Mouse (Mus musculus): ENCODE results near the gene Kpnb1. TPM values are rescaled to one million over a fixed set of nuclear protein-coding genes. Genes with fewer than 3 reads are reported as not detected.
"Not testable (repeated sequence)": the region's sequence is repeated elsewhere in the genome, so short reads cannot be mapped to it uniquely, and the experiment has no call there.

The Kpnb1 gene
- total RNA-seq (2021), result 123 and 138 TPM in 2 replicates
- long read RNA-seq, experiment 1, full-length matches to known transcripts, result 16 of 82 reads
- long read RNA-seq, experiment 1, partial matches to known transcripts, result 8 of 82 reads
- long read RNA-seq, experiment 1, other reads (novel, unspliced or antisense), result 58 of 82 reads
- long read RNA-seq, experiment 2, full-length matches to known transcripts, result 22 of 106 reads
- long read RNA-seq, experiment 2, partial matches to known transcripts, result 14 of 106 reads
- long read RNA-seq, experiment 2, other reads (novel, unspliced or antisense), result 70 of 106 reads

DNA sequence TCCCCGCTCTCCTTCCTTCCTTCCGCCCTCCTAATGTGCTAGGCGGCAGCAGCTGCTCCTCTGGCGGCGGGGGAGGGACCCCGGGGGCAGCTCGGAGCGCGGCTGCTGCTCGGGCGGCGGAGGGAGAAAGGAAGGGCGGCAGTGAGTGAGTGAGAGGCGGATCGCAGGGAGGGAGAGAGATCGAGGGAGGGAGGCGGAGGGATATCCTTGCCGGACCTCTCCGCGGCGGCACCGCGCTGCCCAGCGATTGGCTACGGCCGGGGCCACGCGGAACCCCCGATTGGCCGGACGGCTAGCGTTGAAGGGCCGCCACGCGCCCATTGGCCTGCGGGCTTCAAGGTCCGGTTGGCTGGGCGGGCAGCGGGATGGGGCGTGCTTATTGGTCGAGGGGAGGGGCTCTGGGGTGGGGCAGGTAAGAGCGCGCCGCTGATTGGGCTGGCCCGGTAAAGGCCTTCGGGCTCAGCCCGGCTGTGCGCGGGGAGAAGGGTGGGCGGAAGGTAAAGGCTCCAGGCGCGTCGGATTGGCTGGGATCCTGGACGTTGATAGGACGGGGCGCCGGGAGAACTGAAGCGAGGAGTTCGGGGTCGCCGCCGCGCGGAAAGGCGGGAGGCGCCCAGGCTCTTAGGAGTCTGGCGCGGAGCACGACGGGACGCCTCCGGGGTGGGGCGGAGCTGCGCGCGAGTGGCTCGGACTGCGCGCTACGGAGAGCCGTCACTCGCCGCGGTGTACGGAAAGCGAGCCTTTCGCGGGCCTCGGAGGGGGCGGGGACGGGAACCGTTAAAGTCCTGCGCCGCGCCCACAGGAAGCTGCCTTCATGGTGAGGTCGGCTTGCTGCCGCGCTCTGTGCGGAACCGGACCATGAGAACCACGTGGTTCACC is at the start of gene Kpnb1:
Gene Kpnb1 (minus strand): TSS at position 118 of the 879 bp plus-strand sequence.
- peak; percentile 99 for DNase-seq

DNA sequence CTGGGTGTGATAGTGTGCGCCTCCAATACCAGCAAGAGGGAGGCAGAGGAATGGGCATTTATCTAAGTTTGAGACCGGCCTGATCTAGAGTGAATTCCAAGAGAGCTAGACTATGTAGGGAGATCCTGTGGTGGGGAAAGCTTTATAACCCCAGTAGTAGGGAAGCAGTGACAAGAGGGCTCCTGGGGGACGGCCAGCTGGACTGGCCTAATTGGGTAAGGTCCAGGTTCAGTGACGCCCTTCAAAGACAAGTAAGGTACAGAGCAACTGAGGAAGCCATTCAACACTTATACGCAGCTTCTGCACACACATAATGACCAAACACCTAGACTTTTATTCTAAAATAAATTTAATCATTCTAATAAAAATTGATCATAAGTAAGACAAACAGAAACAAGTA is 44.8 kb upstream of the Kpnb1 start:
- no peak for DNase-seq

DNA sequence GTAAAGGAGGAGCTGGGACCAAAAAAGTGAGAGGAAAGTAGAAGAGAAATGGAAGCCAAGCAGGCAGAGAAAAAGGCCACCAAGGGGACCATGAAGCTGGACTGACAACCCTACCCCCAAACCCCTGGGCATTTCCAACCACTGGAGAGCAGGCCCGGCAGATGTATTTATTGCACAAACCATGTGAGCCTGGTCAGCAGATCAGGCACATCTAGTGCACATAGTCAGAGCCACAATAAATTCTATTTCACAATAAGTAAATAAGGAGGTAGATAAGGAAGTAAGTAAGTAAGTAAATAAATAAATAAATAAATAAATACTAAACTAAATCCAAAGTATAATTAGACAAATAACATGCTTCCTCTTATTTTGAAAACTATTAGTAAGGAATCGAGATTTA is 41.7 kb upstream of the Kpnb1 start:
- no peak for DNase-seq

DNA sequence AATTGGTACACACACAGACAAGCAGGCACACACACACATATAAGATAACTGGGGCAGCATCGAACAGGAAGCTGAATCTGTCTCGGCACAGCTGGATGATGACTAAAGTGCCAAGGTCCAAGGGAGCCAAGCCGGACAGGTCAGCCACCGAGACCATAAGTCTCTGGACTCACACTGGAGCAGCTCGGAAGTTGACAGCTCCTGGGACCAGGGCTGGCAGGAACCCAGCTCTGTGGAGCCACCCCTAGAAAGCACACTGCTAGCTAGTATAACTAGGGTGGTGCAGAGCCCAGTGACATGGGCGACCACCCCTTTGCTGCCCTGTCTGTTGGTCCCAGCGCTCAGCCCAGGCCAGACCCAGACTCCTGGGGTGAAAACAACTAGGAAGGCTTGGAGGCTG is 41.3 kb upstream of the Kpnb1 start:
- peak; percentile 42 for DNase-seq

DNA sequence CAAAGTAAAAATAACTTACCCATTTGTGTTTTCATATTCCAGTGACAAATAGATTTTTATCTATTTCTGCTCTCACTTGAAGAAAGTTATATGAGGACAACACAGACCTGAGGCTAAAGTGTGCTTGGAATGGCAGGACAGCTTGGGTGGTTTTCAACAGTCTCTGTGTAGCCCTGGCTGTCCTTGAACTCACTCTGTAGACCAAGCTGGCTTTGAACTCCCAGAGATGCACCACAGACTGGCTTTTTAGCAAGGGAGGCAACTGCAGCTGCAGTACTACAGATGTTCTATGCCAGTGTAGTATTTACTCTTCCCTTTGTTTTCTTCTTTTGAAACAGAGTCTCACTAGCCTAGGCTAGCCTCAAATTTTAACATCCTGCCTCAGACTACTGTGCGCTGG is 38.5 kb upstream of the Kpnb1 start:
- no peak for DNase-seq

DNA sequence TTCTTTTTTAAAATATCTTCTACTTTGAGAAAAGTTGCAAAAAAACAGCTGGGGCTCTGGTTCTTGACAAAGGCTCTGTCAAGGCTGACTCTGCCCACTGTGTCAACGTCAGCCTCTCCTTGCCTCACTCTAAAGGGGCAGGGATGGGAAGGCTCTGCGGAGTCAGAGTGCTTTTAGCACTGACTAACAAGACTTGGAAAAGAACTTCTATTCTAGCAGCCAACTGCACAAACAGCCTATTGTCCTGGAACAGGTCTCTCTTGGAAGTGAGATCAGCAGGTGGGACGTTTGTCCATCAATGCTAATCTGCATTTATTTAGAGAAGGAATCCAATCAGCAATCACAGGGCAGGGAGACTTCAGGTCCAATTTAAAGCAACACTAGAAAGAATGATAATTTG is 35.8 kb upstream of the Kpnb1 start:
- peak; percentile 33 for DNase-seq

DNA sequence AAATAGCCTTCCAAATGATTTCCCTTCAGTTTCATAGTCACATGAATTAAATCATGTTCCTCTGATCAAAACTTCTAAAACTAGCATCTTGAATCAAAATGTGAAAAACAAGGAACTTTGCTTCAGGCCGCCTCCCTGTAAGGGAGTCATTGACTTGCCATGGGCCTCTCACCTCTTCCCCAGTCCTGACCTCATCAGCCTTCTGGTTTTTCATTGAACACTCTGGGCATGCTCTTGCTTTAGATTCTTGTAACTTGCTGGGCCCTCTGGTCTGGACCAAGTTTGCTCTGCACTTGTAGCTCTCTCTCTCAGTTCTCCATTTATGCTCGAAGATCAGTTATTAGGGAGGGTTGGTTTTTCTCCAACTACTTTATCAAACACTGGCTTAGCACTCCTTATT is 33.9 kb upstream of the Kpnb1 start:
- DNase-seq, result no peak

DNA sequence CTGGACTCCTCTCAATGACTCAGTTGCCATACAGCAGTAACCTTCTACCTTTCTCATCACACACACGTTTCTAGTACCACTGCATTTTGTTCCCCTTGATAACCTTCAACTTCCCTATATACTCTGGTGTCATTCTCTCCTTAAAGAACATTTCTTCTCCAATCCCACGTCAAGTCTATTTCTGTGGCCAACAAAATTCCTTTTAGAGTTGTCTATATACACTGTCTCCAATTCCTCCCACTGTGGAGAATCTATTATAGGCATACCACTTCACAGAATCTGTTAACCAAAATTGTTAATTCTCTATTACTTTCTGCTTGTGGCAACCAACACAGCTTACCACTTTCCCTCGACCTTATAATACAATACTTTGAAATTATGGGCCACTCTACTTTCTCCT is 32.5 kb upstream of the Kpnb1 start:
- no peak for DNase-seq

DNA sequence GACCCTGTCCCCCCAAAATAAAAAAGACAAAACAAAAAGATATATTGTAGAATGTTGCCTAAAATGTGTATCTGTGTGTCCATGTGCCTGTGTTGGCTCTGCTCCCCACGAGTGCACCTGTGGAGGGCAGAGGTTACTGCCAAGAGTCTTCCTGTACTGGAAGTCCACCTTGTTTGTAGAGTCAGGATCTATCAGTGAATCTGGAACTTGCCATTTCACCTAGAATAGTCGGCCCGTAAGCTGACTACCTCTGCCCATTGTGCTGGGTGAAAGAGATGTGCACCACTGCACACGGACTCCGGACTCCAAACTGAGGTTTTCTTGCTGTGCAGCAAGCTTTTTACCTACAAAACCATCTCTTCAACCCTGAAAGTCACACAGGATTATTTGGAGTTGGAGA is 26.7 kb upstream of the Kpnb1 start:
- no peak for DNase-seq

DNA sequence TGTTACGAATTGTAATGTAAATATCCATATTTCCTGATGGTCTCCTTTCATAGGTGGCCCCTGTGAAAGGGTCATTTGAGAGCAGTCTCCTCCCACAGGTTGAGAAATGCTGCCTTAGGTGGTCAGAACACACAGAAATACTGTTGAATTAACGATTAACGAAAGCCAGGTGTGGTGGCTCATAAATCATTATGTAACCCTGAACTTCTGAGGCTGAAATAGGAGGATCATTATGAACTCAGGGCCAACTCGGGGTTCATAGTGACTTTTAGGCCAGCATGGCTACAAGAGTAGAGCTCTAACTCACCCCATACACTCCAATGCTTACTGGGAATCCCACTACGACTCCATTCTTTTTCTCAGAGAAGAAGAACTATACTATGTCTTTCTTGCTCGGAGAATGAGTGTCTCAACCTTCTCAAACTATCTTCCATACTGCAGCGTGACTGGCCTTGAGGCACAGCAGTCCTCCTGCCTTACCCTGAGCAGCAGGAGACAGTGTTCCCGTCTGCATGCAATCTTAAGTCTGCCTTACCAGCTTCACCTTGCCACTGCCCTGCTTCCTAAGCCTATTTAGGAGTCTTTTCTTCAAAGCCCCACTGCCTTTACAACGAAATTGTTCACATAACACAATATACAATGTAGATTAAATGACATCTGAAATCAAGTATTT is 23.2 kb upstream of the Kpnb1 start:
- no peak for DNase-seq

DNA sequence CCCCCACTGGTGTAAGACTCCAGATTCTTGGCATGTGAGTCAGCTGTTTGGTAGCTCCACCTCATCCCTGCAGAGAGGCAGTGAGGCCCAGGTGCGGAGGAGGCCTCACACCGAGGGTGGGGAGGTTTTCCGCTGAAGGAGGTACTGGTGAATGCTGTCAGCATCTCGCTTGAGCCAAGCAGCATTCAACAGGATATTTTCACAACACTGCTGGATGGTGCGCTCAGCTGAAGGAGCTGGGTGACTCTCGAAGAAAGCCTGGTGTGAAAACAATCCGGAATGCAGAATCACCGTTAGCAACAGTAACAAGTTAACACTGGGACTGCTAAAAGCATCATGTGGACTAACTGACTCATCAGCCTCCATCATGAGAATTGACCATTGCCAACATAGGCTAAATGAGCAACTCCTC is 19.3 kb upstream of the Kpnb1 start:
- no peak for DNase-seq

DNA sequence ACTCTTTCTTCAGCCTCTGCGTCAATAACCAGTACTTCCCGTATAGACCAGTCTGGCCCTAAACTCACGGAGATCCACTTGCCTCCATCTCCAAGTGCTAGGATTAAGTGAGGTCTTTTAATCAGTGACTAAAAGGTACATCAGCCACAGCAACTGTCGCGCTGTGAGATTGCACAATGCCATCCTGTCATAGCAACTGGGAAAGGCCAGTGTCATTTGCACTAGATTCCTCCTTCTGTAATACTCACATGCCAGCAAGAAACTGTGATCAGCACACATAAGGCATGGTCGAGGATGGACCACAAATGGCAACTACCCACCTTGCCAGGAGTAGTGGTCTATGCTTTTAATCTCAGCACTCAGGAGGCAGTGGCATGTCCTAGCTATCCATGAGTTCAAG is 11.8 kb upstream of the Kpnb1 start:
- DNase-seq, result peak; percentile 43

DNA sequence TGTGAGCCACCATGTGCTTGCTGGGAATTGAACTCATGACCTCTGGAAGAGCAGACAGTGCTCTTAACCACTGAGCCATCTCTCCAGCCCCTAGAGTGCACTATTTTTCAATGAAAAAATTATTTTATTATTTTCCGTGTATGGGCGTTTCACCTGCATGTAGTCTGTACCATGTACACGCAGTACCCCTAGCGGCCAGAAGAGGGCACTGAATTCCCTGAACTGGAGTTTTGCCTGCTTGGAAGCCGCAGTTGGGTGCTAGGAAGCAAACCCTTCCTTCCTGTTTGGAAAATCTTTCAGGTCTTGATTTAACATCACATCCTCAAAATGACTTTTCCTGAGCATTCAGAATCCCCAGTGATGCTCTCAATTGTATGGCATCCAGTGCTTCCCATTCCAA is 10.9 kb upstream of the Kpnb1 start:
- peak; percentile 66 for DNase-seq

DNA sequence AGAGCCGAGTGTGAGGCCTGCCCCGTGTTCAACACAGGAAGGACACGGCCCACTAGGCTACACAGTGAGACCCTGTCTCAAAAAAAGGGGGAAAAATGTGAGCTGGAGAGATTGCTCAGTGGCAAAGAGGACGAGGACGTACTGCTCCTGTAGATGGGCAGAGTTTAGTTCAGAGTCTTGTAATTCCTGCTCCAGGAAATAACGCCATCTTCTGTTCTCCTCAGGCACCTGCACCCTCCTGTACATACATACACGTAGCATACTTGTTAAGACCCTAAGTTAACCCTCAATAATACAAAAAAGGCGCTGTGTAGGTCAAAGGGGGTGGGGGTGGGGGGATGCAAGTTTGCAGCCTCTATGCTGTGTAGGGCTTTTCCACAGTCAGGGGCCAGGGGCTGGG is 9.3 kb upstream of the Kpnb1 start:
- no peak for DNase-seq

DNA sequence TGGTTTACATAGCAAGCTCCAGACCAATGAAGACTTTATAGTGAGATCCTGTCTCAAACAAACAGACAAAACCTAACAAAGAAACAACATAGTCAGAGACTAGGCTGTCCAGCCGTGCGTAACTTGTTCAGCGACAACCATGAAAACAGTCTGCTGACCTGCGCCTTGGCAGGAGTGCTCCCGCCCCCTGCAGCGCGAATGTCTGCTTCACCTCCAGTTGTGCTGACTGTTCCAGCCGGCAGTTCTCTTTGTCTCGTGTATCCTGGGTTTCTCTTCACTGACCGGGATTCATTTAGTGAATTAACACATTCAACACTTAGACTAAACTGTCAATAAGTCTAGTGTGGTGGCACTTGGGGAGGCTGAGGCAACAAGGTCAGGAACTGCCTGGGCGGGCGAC is 8.9 kb upstream of the Kpnb1 start:
- no peak for DNase-seq

DNA sequence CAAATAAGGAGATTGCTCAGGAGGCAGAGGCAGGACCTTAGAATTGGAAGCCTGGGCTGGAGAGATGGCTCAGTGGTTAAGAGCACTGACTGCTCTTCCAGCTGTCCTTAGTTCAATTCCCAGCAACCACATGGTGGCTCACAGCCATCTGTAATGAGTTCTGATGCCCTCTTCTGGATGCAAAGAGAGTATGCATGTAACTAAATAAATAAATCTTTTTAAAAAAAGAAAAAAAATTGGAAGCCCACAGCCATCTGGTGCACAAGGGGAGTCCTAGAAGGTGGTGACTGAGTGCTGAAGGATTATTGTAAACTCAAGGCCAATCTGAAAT is 4.9 kb upstream of the Kpnb1 start:
- DNase-seq, result no peak

DNA sequence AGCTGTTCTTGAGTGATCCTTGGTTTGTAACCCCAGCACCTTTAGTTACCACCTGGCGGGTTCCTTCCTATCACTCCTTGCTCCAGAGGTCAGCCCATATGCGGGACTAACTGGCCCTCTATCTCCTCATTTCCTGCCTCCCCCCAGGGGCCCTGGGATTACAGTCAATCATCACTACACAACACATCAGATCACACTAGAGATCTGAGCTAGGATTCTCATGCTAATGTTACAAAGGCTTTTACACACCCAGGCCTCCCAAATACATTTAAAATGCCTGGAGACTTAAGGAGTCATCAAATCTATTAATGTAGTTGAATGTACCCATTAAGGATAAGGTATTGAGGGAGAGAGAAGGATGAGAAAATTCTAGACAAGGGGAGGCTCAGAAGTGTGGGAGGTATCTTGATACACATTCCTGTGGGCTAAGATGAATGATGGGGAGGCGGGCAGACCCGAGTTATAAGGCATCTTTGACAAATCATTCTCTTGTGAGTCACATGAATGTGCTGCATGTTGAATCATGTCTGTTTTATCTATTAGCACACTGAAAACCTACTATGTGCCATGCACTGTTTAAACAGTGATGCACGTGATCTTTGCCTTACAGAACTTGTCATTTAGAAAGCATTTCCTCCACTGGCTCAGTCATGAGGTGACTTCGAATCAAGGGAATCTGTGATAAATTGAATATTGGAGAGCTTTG is 4.4 kb upstream of the Kpnb1 start:
- no peak for DNase-seq

DNA sequence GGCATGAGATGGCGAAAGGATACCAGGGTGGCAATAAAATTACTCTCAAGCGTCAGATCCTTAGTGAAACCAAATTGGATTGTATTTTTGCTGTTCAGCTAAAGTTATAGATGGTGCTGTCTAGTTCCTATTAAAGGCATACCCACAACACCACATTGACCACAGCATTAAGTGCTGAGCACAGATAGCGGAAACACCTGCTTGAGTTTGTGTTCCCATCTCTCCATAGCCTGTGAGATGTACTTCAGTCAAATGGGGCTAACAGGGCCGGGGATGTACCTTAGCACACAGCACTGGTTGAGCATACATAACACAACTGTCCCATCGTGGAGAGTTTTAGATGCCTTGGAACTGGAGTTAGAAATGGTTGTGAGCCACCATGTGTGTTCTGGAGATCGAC is 3.3 kb upstream of the Kpnb1 start:
- no peak for DNase-seq

DNA sequence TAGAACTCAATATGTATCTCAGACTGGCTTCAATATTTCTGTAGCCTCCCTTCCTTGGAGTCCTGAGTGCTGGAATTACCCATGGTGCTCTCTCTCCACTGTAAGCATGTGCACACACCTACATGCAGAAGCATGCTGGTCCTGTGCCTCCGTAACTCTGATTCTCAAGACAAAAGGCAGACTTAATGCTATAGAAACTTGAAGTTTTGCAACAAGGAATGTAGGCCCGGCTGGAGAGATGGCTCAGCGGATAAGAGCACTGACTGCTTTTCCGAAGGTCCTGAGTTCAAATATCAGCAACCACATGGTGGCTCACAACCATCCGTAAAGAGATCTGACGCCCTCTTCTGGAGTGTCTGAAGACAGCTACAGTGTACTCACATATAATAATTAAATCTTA is 2.0 kb upstream of the Kpnb1 start:
- not testable (repeated sequence) for DNase-seq

DNA sequence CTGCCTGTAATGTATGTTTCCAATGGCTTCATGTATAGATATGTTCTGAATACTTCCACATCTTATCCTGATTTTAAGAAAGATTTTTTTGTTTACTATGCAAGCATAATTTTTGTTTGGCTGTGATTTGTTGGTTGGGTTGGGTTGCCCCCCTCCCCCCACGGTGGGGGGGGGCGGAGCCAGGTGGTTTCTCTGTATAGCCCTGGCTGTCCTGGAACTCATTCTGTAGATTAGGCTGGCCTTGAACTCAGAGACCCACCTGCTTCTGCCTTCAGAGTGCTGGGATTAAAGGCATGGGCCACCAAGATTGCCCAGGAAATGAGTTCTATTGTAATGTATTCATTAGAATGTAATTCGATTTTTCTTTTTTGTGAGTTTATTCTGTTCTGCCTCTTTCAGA is 1.6 kb upstream of the Kpnb1 start:
- DNase-seq, result no peak

DNA sequence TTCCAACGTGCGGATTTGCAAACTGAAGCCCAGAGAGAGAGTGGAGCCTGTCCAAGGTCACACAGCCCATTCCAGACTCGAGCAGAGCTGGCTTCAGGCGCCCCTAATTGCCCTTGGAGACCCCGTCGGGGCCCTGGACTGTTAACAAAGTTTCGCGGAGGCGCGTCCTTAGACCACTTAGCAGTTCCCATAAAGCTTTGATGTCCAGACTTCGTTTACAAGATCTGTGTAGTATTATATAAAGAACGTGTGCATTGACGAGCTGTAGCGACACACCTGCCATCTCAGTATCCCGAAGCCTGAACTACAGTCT is 918 bp upstream of the Kpnb1 start:
- DNase-seq, result no peak

DNA sequence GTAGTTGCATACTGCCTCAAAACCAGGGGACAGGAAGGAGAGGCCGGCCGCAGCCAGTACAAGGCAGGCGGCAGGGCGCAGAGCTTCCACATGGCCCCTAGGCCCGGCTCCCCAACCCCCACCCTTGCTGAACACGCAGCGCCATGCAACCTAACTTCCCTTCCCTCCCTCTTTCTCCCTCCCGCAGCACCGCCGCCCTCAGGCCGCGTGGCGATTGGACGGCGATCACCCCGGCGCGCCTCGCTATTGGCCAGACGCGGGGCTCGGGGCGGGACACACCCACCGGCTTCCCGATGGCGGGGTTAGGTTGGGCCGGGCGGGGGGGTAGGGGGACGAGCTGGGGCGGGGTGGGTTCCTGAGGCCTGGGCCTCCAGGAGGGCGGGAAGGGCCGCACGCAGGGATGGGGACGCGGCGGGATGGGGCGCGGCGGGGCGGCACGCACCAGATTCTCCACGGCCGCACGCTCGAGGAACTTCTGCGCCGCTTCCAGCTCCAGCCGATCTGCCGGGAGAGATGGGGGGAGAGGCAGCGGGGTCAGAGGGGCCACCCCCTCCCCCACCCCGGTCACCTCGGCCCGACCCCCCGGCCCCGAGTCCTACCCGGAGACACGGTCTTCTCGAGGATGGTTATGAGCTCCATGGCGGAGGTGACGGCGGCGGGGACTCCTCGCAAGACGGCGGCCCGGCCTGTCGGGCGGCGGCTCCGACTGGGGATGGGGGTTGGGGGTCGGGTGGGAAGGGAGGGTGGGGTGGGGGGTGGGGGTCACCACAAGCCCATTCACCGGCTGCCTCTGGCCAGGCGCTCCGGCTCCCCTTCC is 526 bp downstream of the Kpnb1 start:
- DNase-seq, result peak; percentile 99

All from adrenal gland, postnatal 14 days (tissue).